Mouse (Mus musculus) midbrain, embryonic 14.5 days (tissue): ENCODE data around the gene Gm14781. TPM values are rescaled to one million over a fixed set of nuclear protein-coding genes. Genes with fewer than 3 reads are reported as not detected.
"Not testable (repeated sequence)": the region's sequence is repeated elsewhere in the genome, so short reads cannot be mapped to it uniquely, and the experiment has no call there.

Experiments used
- ATAC-seq: fragments of 200-750 bp; cut with Nextera tagmentation; 2 replicates; pipeline ENCODE4 v1.8.0; 2017; ENCODE audit warnings: moderate number of reproducible peaks, moderate library complexity; ENCODE audit not compliant: low FRiP score, low TSS enrichment
- DNase-seq: peaks from one replicate; pipeline ENCODE4 v3.0.0-alpha.2; 2015
- H3K27ac ChIP-seq: fragments of 300-500 bp; sonication (generic); replicated peaks from 2 replicates; pipeline ENCODE4 v1.5.1; 2014; ENCODE audit warnings: mild to moderate bottlenecking, low read depth, low read length, moderate library complexity
- H3K27me3 ChIP-seq: fragments of 300-500 bp; sonication (generic); 2 replicates; pipeline ENCODE4 v1.6.1; 2014; ENCODE audit warnings: low read length, control low read depth, mixed read lengths; ENCODE audit not compliant: control insufficient read depth, insufficient read depth
- H3K36me3 ChIP-seq: fragments of 300-500 bp; sonication (generic); 2 replicates; pipeline ENCODE4 v1.6.1; 2014; ENCODE audit warnings: low read length, control low read depth; ENCODE audit not compliant: control insufficient read depth, insufficient read depth
- H3K4me1 ChIP-seq: fragments of 300-500 bp; sonication (generic); 2 replicates; pipeline ENCODE4 v1.6.1; 2014; ENCODE audit warnings: mild to moderate bottlenecking, antibody characterized with exemption, low read length, control low read depth; ENCODE audit not compliant: control insufficient read depth, insufficient read depth
- H3K4me2 ChIP-seq: fragments of 300-500 bp; sonication (generic); 2 replicates; pipeline ENCODE4 v1.6.1; 2014; ENCODE audit warnings: mild to moderate bottlenecking, low read length, moderate library complexity
- H3K4me3 ChIP-seq: fragments of 300-500 bp; sonication (generic); replicated peaks from 2 replicates; pipeline ENCODE4 v1.5.1; 2014; ENCODE audit warnings: low read depth, low read length
- H3K9ac ChIP-seq: fragments of 300-500 bp; sonication (generic); replicated peaks from 2 replicates; pipeline ENCODE4 v1.6.1; 2014; ENCODE audit warnings: mild to moderate bottlenecking, low read length, moderate library complexity
- H3K9me3 ChIP-seq: fragments of 300-500 bp; sonication (generic); 2 replicates; pipeline ENCODE4 v1.6.1; 2016; ENCODE audit warnings: low read length, control low read depth, mixed read lengths; ENCODE audit not compliant: control insufficient read depth
- WGBS: fragments of 180-500 bp; shearing (Covaris S2); extraction: QIAGEN DNeasy Blood & Tissue Kit; methylation state at CpG from one replicate; pipeline ENCODE4 v1.1.7; 2014; 5-methylcytosine and 5-hydroxymethylcytosine counted together
- polyA plus RNA-seq: library from polyadenylated mRNA; unstranded; fragments of >200 nt; fragmentation: Nextera tagmentation; extraction: Ambion mirVana; gene quantifications from 2 replicates; pipeline ENCODE4 v1.2.1, GENCODE M21; 2014

Gm14781 gene
- polyA plus RNA-seq = not detected in 2 replicates

GRCm38 (mm10) chrX:91631894-91632293, at the start of gene Gm14781:
Gene Gm14781, plus strand, starts transcription at chrX:91632194.
- not testable (repeated sequence) for ATAC-seq, DNase-seq, H3K4me3 ChIP-seq, H3K36me3 ChIP-seq, H3K4me2 ChIP-seq, H3K9ac ChIP-seq, H3K4me1 ChIP-seq, H3K27me3 ChIP-seq, H3K9me3 ChIP-seq, H3K27ac ChIP-seq
- WGBS = 78% methylated on average over 1 of the region's 1 CpGs

GRCm38 (mm10) chrX:91654964-91655575, 23.1 kb downstream of the Gm14781 start:
- not testable (repeated sequence) for H3K27me3 ChIP-seq, DNase-seq, H3K4me2 ChIP-seq, H3K4me3 ChIP-seq, H3K36me3 ChIP-seq, ATAC-seq, H3K9ac ChIP-seq, H3K4me1 ChIP-seq, H3K27ac ChIP-seq, H3K9me3 ChIP-seq

Other genes with a start within 250 kb of the Gm14781 start
- not detected in 2 replicates for gene Gm5072, start 239.7 kb upstream of the Gm14781 start, polyA plus RNA-seq
- gene Gm8914, start 152.1 kb upstream of the Gm14781 start, polyA plus RNA-seq = not detected in 2 replicates
- gene 1700084M14Rik, start 56.3 kb upstream of the Gm14781 start, polyA plus RNA-seq = not detected in 2 replicates
- not detected in 2 replicates for gene Mageb5, start 150.8 kb downstream of the Gm14781 start, polyA plus RNA-seq